Mouse (Mus musculus) liver, embryonic 12.5 days (tissue): ENCODE data around the gene Ly6g. TPM values are rescaled to one million over a fixed set of nuclear protein-coding genes. Genes with fewer than 3 reads are reported as not detected.
"Not testable (repeated sequence)": the region's sequence is repeated elsewhere in the genome, so short reads cannot be mapped to it uniquely, and the experiment has no call there.

ENCODE experiments used
- ATAC-seq: fragments of 200-750 bp; cut with Nextera tagmentation; 2 replicates; pipeline ENCODE4 v1.8.0; 2017; ENCODE audit warnings: moderate number of reproducible peaks, mild to moderate bottlenecking, moderate library complexity
- H3K27ac ChIP-seq: fragments of 300-500 bp; sonication (generic); 2 replicates; pipeline ENCODE4 v1.5.1; 2016; ENCODE audit warnings: mild to moderate bottlenecking
- H3K27me3 ChIP-seq: fragments of 300-500 bp; sonication (generic); replicated peaks from 2 replicates; pipeline ENCODE4 v1.6.1; 2016; ENCODE audit warnings: mild to moderate bottlenecking, moderate library complexity
- H3K36me3 ChIP-seq: fragments of 300-500 bp; sonication (generic); 2 replicates; pipeline ENCODE4 v1.6.1; 2016; ENCODE audit warnings: mild to moderate bottlenecking, moderate library complexity
- H3K4me1 ChIP-seq: fragments of 300-500 bp; sonication (generic); 2 replicates; pipeline ENCODE4 v1.6.1; 2016
- H3K4me2 ChIP-seq: fragments of 300-500 bp; sonication (generic); 2 replicates; pipeline ENCODE4 v1.6.1; 2016; ENCODE audit warnings: mild to moderate bottlenecking, moderate library complexity
- H3K4me3 ChIP-seq: fragments of 300-500 bp; sonication (generic); 2 replicates; pipeline ENCODE4 v1.5.1; 2016; ENCODE audit warnings: mild to moderate bottlenecking, moderate library complexity
- H3K9ac ChIP-seq: fragments of 300-500 bp; sonication (generic); 2 replicates; pipeline ENCODE4 v1.6.1; 2016; ENCODE audit warnings: mild to moderate bottlenecking, moderate library complexity
- H3K9me3 ChIP-seq: fragments of 300-500 bp; sonication (generic); replicated peaks from 2 replicates; pipeline ENCODE4 v1.6.1; 2016; ENCODE audit warnings: mild to moderate bottlenecking, moderate library complexity
- WGBS: fragments of 180-500 bp; shearing (Covaris S2); methylation state at CpG from one replicate; pipeline ENCODE4 v1.1.7; 2016; ENCODE audit not compliant: insufficient replicate concordance; 5-methylcytosine and 5-hydroxymethylcytosine counted together
- polyA plus RNA-seq: library from polyadenylated mRNA; unstranded; fragments of >200 nt; fragmentation: Nextera tagmentation; extraction: Ambion mirVana; gene quantifications from 2 replicates; pipeline ENCODE4 v1.2.1, GENCODE M21; 2016

Gene Ly6g
- polyA plus RNA-seq, 1 experiment from 2014 or later, result 0.18 TPM

- ATAC-seq, result no peak
- Histone ChIP-seq H3K4me1 (no peaks in the 10 kb centered on the region), H3K27ac (no peak overlapping the region), H3K9ac (no peak overlapping the region), H3K36me3 (no peaks in the 10 kb centered on the region), H3K27me3 (no peaks in the 10 kb centered on the region), H3K4me3 (no peak overlapping the region), H3K9me3 (no peaks in the 10 kb centered on the region), H3K4me2 (no peak overlapping the region)
These were observed 2.0 kb upstream of the Ly6g start for GRCm38 (mm10) chr15:75153087-75153486.

DNA sequence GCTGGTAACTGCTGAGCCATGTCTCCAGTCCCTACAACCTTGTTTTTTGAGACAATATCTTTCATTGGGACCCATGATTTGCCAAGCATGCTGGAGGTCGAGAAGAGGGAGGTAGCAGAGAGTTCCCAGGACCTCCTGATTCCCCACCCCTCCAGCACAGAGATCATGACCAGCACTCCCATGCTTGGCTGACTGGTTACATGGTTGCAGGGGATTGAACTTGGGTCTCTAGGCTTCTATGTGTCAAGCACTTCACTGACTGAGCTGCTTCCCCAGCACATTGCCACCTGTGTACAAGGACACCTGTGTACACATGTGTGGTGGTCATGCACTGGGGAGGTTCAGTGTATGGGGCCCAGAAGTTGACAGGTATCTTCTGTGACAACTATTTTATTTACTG lies 2.6 kb downstream of the Ly6g start:
- Histone ChIP-seq H3K27me3 (no peaks in the 10 kb centered on the region), H3K4me2 (no peak overlapping the region), H3K4me1 (no peaks in the 10 kb centered on the region), H3K4me3 (no peak overlapping the region), H3K27ac (no peak overlapping the region), H3K9ac (no peak overlapping the region), H3K9me3 (no peaks in the 10 kb centered on the region), H3K36me3 (no peaks in the 10 kb centered on the region)
- no peak for ATAC-seq
- WGBS, result 29% methylated on average over 1 of the region's 1 CpGs

- H3K4me2 ChIP-seq, result no peak overlapping the region
- H3K27ac ChIP-seq, result no peak overlapping the region
- H3K36me3 ChIP-seq, result no peaks in the 10 kb centered on the region
- H3K27me3 ChIP-seq, result no peaks in the 10 kb centered on the region
- H3K9ac ChIP-seq, result no peak overlapping the region
- no peaks in the 10 kb centered on the region for H3K9me3 ChIP-seq
- H3K4me1 ChIP-seq, result no peaks in the 10 kb centered on the region
- no peak overlapping the region for H3K4me3 ChIP-seq
- no peak for ATAC-seq
- 33% methylated on average over 1 of the region's 1 CpGs for WGBS
These were observed 20.5 kb downstream of the Ly6g start for GRCm38 (mm10) chr15:75175506-75175905.

GRCm38 (mm10) chr15:75186291-75186690 lies 31.3 kb downstream of the Ly6g start:
- no peak overlapping the region for H3K9ac ChIP-seq
- no peak overlapping the region for H3K4me2 ChIP-seq
- H3K27ac ChIP-seq, result no peak overlapping the region
- no peaks in the 10 kb centered on the region for H3K9me3 ChIP-seq
- no peak for ATAC-seq
- no peaks in the 10 kb centered on the region for H3K4me1 ChIP-seq
- WGBS, result 10% methylated on average over 2 of the region's 2 CpGs
- no peak overlapping the region for H3K4me3 ChIP-seq
- no peaks in the 10 kb centered on the region for H3K36me3 ChIP-seq
- H3K27me3 ChIP-seq, result no peaks in the 10 kb centered on the region

DNA sequence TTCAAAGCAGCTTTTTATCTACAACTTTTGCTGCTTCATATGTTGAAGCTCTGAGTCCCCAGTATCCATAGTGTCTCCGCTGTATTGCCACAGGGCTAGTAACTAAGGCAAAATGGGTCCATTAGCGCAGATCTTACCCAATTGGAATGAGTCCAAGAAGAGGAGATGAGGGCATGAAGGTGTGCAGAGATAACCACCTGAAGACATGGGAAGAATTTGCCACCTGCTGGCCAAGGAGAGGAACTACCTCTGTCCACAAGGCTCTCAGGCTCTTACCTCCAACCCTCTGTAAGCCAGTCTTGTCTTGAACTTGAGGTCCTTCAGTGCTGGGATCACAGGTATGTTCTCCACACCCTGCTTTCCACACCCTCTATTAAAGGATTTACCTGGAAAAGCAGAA lies 34.1 kb downstream of the Ly6g start:
- no peaks in the 10 kb centered on the region for H3K36me3 ChIP-seq
- no peak overlapping the region for H3K4me2 ChIP-seq
- no peak for ATAC-seq
- no peaks in the 10 kb centered on the region for H3K27me3 ChIP-seq
- WGBS, result 54% methylated on average over 2 of the region's 2 CpGs
- H3K9ac ChIP-seq, result no peak overlapping the region
- H3K4me1 ChIP-seq, result no peaks in the 10 kb centered on the region
- no peak overlapping the region for H3K4me3 ChIP-seq
- no peak overlapping the region for H3K27ac ChIP-seq
- H3K9me3 ChIP-seq, result no peaks in the 10 kb centered on the region

DNA sequence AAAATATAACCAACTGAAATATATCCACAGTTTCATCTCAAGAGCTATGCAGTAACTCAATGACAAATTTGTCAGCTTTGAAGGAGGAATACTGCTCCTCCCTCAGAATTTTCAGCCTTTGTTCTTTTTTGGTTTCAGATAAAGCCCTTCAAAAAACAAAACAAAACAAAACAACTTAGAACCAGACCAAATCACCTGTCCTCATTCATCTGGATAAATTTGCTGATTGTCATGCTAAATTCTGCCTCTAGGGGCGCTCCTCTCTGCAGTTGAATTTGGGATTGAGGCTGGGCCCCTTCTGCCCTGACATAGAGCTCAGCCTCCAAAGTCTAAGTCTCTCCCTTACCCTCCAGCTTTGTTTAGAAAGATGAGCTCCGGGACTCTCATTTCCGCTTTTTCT lies 35.5 kb downstream of the Ly6g start:
- not testable (repeated sequence) for H3K4me3 ChIP-seq, H3K4me2 ChIP-seq, H3K27me3 ChIP-seq, H3K4me1 ChIP-seq, ATAC-seq, H3K9ac ChIP-seq, H3K27ac ChIP-seq, H3K9me3 ChIP-seq, H3K36me3 ChIP-seq
- 0% methylated on average over 1 of the region's 3 CpGs for WGBS

Other genes starting within 250 kb of the Ly6g start
- not detected in 2 replicates for gene Ly6i, start 171.8 kb upstream of the Ly6g start, polyA plus RNA-seq
- 2.6 and 3.0 TPM in 2 replicates for gene Ly6a, start 157.2 kb upstream of the Ly6g start, polyA plus RNA-seq
- 0.33 and 0.61 TPM in 2 replicates for gene Ly6c1, start 106.4 kb upstream of the Ly6g start, polyA plus RNA-seq
- 1.7 and 2.4 TPM in 2 replicates for gene Ly6c2, start 43.3 kb upstream of the Ly6g start, polyA plus RNA-seq
- gene BC025446, start 61.1 kb downstream of the Ly6g start, polyA plus RNA-seq, result 0.72 and 1.0 TPM in 2 replicates
- gene Ly6f, start 113.2 kb downstream of the Ly6g start, polyA plus RNA-seq, result 0.15 and 0.17 TPM in 2 replicates